Mouse (Mus musculus) stomach, embryonic 14.5 days (tissue): ENCODE data around the gene Fbxo9. TPM values are rescaled to one million over a fixed set of nuclear protein-coding genes. Genes with fewer than 3 reads are reported as not detected.
"Not testable (repeated sequence)": the region's sequence is repeated elsewhere in the genome, so short reads cannot be mapped to it uniquely, and the experiment has no call there.

ENCODE experiments used
- ATAC-seq: fragments of 200-750 bp; cut with Nextera tagmentation; 2 replicates; pipeline ENCODE4 v1.8.0; 2017; ENCODE audit warnings: low read depth, moderate TSS enrichment; ENCODE audit not compliant: insufficient number of reproducible peaks, insufficient read depth, low FRiP score
- H3K27ac ChIP-seq: fragments of 300-500 bp; sonication (generic); 2 replicates; pipeline ENCODE4 v1.5.1; 2014; ENCODE audit warnings: mild to moderate bottlenecking, low read length, moderate library complexity, mixed read lengths
- H3K27me3 ChIP-seq: fragments of 300-500 bp; sonication (generic); 2 replicates; pipeline ENCODE4 v1.6.1; 2014; ENCODE audit warnings: low read length, control low read depth, mixed read lengths; ENCODE audit not compliant: control insufficient read depth, insufficient read depth
- H3K36me3 ChIP-seq: fragments of 300-500 bp; sonication (generic); 2 replicates; pipeline ENCODE4 v1.6.1; 2014; ENCODE audit warnings: mild to moderate bottlenecking, control low read depth, low read length, moderate library complexity, mixed read lengths; ENCODE audit not compliant: control insufficient read depth, insufficient read depth
- H3K4me1 ChIP-seq: fragments of 300-500 bp; sonication (generic); 2 replicates; pipeline ENCODE4 v1.6.1; 2014; ENCODE audit warnings: low read length, control low read depth, mixed read lengths; ENCODE audit not compliant: control insufficient read depth, insufficient read depth
- H3K4me2 ChIP-seq: fragments of 300-500 bp; sonication (generic); replicated peaks from 2 replicates; pipeline ENCODE4 v1.6.1; 2014; ENCODE audit warnings: low read depth, low read length, control low read depth
- H3K4me3 ChIP-seq: fragments of 300-500 bp; sonication (generic); 2 replicates; pipeline ENCODE4 v1.5.1; 2014; ENCODE audit warnings: low read depth, low read length, control low read depth
- H3K9ac ChIP-seq: fragments of 300-500 bp; sonication (generic); replicated peaks from 2 replicates; pipeline ENCODE4 v1.6.1; 2014; ENCODE audit warnings: low read depth, mild to moderate bottlenecking, control low read depth, low read length, moderate library complexity, mixed read lengths
- H3K9me3 ChIP-seq: fragments of 300-500 bp; sonication (generic); 2 replicates; pipeline ENCODE4 v1.6.1; 2016; ENCODE audit warnings: low read depth, low read length, control low read depth; ENCODE audit not compliant: control insufficient read depth
- WGBS: fragments of 180-500 bp; shearing (Covaris S2); extraction: QIAGEN DNeasy Blood & Tissue Kit; methylation state at CpG from one replicate; pipeline ENCODE4 v1.1.7; 2014; 5-methylcytosine and 5-hydroxymethylcytosine counted together
- polyA plus RNA-seq: library from polyadenylated mRNA; unstranded; fragments of >200 nt; fragmentation: Nextera tagmentation; extraction: Ambion mirVana; gene quantifications from 2 replicates; pipeline ENCODE4 v1.2.1, GENCODE M21; 2014

Gene Fbxo9
- polyA plus RNA-seq, 1 experiment from 2014 or later = 37.8 TPM

DNA sequence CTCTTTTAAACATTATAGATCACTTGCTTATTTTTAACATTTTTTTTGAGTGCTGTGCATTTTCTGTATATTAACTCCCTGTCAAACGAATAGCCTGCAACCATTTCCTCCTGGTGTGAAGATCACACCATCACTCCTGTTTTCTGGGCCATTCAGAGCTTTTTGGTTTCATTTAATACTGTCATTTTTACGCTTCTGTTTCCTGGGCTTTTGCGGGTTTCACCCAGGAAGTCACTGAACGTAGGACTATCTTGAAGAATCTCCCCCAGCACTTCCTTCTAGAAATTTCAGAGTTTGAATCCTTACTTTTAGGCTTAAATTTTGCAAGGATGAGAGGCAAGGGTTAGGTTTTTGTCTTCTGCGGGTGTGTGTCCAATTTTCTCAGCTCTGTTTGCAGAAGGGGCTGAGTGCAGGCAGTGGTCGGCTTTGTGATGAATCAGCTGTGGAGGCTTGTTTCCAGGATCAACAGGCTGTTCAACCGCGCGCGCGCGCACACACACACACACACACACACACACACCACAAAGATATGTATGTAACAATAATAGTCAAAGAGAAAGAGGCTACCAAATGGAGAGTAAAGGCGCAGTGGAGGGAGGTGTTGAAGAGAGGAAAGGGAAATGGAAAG, 35.0 kb downstream of the Fbxo9 start:
- H3K4me2 ChIP-seq = no peak overlapping the region
- no peaks in the 10 kb centered on the region for H3K27me3 ChIP-seq
- no peak overlapping the region for H3K4me3 ChIP-seq
- no peak overlapping the region for H3K27ac ChIP-seq
- H3K9ac ChIP-seq = no peak overlapping the region
- ATAC-seq = no peak
- H3K9me3 ChIP-seq = no peaks in the 10 kb centered on the region
- H3K36me3 ChIP-seq = no peaks in the 10 kb centered on the region
- 81% methylated on average over 13 of the region's 13 CpGs for WGBS
- no peaks in the 10 kb centered on the region for H3K4me1 ChIP-seq

DNA sequence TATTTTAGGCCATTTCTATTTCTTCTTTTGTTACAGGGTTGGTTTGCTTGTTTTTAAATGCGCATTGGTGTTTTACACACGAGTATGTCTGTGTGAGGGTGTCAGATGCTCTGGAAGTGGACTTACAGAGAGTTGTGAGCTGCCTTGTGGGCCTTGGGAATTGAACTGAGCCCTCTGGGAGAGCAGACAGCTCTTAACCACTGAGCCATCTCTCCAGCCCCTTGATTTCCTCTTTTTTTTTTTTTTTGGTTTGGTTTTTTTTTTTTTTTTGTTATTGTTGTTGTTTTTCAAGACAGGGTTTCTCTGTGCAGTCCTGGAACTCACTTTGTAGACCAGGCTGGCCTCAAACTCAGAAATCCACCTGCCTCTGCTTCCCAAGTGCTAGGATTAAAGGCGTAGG, 35.6 kb downstream of the Fbxo9 start:
- H3K9me3 ChIP-seq, H3K4me2 ChIP-seq, H3K4me3 ChIP-seq, H3K36me3 ChIP-seq, H3K9ac ChIP-seq, H3K27me3 ChIP-seq, ATAC-seq, H3K27ac ChIP-seq, H3K4me1 ChIP-seq: not testable (repeated sequence)
- WGBS = 83% methylated on average over 3 of the region's 3 CpGs

DNA sequence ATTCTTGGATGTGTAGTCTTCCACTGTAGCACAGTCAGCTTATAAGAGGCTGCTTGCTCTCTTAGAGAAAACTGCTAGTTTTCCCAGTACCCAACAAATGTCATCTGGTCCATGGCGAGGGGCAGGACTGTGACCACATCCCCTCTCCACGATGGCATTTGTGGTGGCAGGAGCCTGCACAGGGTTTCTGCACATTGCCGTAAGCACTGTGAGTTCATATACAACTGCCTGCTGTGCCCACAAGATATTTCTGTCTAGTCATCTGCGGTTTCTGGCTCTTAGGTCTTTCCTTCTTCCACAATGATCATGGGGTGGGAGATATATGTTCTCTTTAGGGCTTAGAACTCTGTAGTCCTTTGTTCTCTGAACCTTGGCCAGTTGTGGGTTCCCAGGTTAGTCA, 37.2 kb downstream of the Fbxo9 start:
- no peaks in the 10 kb centered on the region for H3K36me3 ChIP-seq
- no peak overlapping the region for H3K27ac ChIP-seq
- H3K4me2 ChIP-seq = no peak overlapping the region
- ATAC-seq = no peak
- no peak overlapping the region for H3K4me3 ChIP-seq
- WGBS = 90% methylated on average over 4 of the region's 4 CpGs
- no peaks in the 10 kb centered on the region for H3K27me3 ChIP-seq
- H3K4me1 ChIP-seq = no peaks in the 10 kb centered on the region
- H3K9me3 ChIP-seq = no peaks in the 10 kb centered on the region
- no peak overlapping the region for H3K9ac ChIP-seq

DNA sequence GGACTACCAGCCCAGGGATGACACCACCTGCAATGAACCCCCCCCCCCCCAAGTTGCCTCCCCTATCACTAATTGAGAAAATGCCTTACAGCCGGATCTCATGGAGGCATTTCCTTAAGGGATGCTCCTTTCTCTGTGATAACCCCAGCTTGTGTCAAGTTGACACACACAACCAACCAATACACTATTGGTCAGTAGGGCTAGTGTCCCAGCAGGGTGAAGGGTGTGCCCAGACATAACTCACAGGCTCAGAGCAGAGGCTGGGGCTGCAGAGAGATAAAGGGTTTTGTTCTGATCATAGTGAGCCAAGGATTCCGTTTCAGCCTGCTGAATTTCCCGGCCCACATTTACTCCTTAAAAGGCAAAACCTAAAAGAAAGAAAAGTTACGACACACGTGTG, 38.4 kb downstream of the Fbxo9 start:
- Histone ChIP-seq H3K4me1 (no peaks in the 10 kb centered on the region), H3K27me3 (no peaks in the 10 kb centered on the region), H3K36me3 (no peaks in the 10 kb centered on the region), H3K27ac (no peak overlapping the region), H3K9me3 (no peaks in the 10 kb centered on the region), H3K9ac (no peak overlapping the region), H3K4me2 (no peak overlapping the region), H3K4me3 (no peak overlapping the region)
- no peak for ATAC-seq
- 60% methylated on average over 5 of the region's 5 CpGs for WGBS

DNA sequence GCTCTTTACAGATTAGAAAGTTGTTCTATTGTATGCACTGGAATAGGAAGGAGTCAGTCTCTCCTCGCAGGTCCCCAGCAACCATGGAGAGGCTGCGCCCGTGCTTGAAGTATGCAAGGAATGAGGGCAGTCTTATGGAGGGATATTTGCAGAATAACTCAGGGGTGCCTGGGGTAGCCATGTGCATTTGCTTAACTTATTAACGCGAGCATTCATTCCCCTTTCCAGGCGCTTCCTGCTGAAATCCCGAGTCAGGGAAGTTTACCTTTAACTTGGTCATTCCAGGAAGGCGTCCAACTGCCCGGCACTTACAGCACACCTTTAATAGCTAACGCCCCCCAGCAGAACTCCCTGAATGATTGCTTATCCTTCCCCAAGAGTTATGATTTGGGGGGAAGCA, 44.7 kb downstream of the Fbxo9 start:
- Histone ChIP-seq H3K4me1 (no peaks in the 10 kb centered on the region), H3K27me3 (no peaks in the 10 kb centered on the region), H3K9ac (no peak overlapping the region), H3K9me3 (no peaks in the 10 kb centered on the region), H3K27ac (no peak overlapping the region), H3K36me3 (no peaks in the 10 kb centered on the region), H3K4me2 (no peak overlapping the region), H3K4me3 (no peak overlapping the region)
- ATAC-seq = no peak
- 51% methylated on average over 10 of the region's 10 CpGs for WGBS

DNA sequence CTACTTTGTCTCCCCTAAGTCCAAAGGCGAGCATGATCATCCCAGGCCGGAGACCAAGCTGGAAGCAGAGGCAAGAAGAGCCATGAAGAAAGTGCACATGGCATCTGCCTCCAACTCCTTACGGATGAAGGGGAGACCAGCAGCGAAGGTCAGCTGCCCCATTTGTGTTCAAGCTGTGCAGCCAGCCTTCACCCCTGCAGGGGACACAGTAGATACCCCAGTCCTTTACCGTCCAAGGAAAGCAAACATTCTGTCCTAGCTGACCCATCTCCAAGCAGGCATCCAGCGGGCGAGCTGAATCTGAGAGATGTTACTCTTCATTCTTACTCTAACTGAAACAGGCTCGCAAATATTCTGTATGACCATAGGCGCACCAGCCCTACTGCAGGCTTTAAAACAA, 46.5 kb downstream of the Fbxo9 start:
- no peaks in the 10 kb centered on the region for H3K4me1 ChIP-seq
- H3K4me3 ChIP-seq = no peak overlapping the region
- no peaks in the 10 kb centered on the region for H3K36me3 ChIP-seq
- H3K9me3 ChIP-seq = no peaks in the 10 kb centered on the region
- H3K27me3 ChIP-seq = no peaks in the 10 kb centered on the region
- H3K4me2 ChIP-seq = no peak overlapping the region
- WGBS = 90% methylated on average over 9 of the region's 9 CpGs
- ATAC-seq = no peak
- H3K9ac ChIP-seq = no peak overlapping the region
- H3K27ac ChIP-seq = no peak overlapping the region

DNA sequence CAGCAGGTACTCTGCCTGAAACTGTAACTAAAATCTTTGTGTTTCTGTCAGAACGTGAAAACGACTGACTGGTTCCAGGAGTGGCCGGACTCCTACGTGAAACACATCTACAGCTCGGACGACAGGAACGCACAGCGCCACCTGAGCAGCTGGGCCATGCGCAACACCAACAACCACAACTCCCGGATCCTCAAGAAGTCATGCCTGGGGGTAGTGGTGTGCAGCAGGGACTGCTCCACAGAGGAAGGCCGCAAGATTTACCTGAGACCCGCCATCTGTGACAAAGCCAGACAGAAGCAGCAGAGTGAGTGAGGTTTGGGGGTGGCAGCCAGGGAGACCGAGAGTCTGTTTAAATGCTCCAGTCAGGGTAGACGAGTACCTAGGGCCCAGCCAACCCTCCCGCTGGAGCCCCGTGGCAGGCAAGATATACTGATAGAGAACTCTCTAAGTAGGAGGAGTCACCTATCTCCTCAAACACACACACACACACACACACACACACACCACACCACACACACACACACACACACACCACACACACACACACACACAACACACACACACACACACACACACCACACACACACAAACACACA, 49.2 kb downstream of the Fbxo9 start:
- WGBS = 81% methylated on average over 13 of the region's 16 CpGs
- Histone ChIP-seq H3K4me2 (no peak overlapping the region), H3K9ac (no peak overlapping the region), H3K36me3 (no peaks in the 10 kb centered on the region), H3K4me1 (no peaks in the 10 kb centered on the region), H3K9me3 (no peaks in the 10 kb centered on the region), H3K27me3 (no peaks in the 10 kb centered on the region), H3K27ac (no peak overlapping the region), H3K4me3 (no peak overlapping the region)
- no peak for ATAC-seq

DNA sequence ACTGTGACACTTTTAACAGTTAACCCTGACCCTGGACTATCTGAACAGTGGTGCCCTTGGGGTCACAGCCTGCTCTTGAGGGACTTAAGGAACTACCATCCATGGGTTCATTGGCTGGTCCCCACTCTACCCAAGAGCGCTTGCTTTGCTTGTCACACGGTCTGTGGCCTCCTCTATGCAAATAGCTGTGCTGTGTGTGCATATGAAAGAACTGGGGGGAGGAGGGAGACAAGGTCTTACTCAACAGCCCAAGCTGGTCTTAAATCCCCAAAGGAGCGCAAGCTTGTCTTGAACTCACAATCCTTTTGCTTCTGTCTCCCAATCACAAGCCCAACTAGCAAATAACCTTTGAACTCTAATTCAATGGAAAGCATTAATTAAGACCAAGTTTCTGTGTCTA, 54.6 kb downstream of the Fbxo9 start:
- Histone ChIP-seq H3K27ac (no peak overlapping the region), H3K27me3 (no peaks in the 10 kb centered on the region), H3K9me3 (no peaks in the 10 kb centered on the region), H3K36me3 (no peaks in the 10 kb centered on the region), H3K9ac (no peak overlapping the region), H3K4me3 (no peak overlapping the region), H3K4me1 (no peaks in the 10 kb centered on the region), H3K4me2 (no peak overlapping the region)
- WGBS = 77% methylated on average over 3 of the region's 3 CpGs
- ATAC-seq = no peak

DNA sequence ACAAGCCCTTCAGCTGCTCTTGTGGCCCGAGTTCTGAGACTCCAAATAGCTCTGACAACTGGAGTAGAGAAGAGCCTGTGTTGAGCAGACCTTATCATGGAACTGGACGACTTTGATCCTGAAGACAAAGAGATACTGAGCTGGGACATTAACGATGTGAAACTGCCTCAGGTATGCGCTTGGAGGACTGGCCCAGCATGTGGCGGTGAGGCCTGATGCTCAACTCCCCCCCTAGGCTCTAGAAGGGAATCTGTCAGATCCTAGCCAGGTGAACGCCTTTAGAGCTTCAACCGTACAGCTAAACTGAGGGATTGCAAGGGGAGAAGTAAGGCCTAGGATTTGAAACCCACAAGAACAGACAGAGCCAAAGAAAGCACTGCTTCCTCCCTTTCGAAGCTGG, 55.0 kb downstream of the Fbxo9 start:
- Histone ChIP-seq H3K27ac (no peak overlapping the region), H3K27me3 (no peaks in the 10 kb centered on the region), H3K4me2 (no peak overlapping the region), H3K36me3 (no peaks in the 10 kb centered on the region), H3K4me3 (no peak overlapping the region), H3K9ac (no peak overlapping the region), H3K4me1 (no peaks in the 10 kb centered on the region), H3K9me3 (no peaks in the 10 kb centered on the region)
- 70% methylated on average over 8 of the region's 8 CpGs for WGBS
- ATAC-seq = no peak
